Mouse (Mus musculus) midbrain, embryonic 12.5 days (tissue): ENCODE measurements around the gene Bcas3. TPM values are rescaled to one million over a fixed set of nuclear protein-coding genes. Genes with fewer than 3 reads are reported as not detected.

Experiments used
- ATAC-seq: fragments of 200-750 bp; cut with Nextera tagmentation; 2 replicates; pipeline ENCODE4 v1.8.0; 2017; ENCODE audit warnings: low read depth, moderate TSS enrichment, moderate library complexity; ENCODE audit not compliant: low FRiP score
- H3K27ac ChIP-seq: fragments of 300-500 bp; sonication (generic); replicated peaks from 2 replicates; pipeline ENCODE4 v1.5.1; 2016; ENCODE audit warnings: mild to moderate bottlenecking
- H3K27me3 ChIP-seq: fragments of 300-500 bp; sonication (generic); 2 replicates; pipeline ENCODE4 v1.6.1; 2016; ENCODE audit warnings: mild to moderate bottlenecking
- H3K36me3 ChIP-seq: fragments of 300-500 bp; sonication (generic); 2 replicates; pipeline ENCODE4 v1.6.1; 2016
- H3K4me1 ChIP-seq: fragments of 300-500 bp; sonication (generic); 2 replicates; pipeline ENCODE4 v1.6.1; 2016
- H3K4me2 ChIP-seq: fragments of 300-500 bp; sonication (generic); replicated peaks from 2 replicates; pipeline ENCODE4 v1.6.1; 2016; ENCODE audit warnings: mild to moderate bottlenecking, moderate library complexity
- H3K4me3 ChIP-seq: fragments of 300-500 bp; sonication (generic); 2 replicates; pipeline ENCODE4 v1.5.1; 2016; ENCODE audit warnings: mild to moderate bottlenecking
- H3K9ac ChIP-seq: fragments of 300-500 bp; sonication (generic); replicated peaks from 2 replicates; pipeline ENCODE4 v1.6.1; 2016; ENCODE audit warnings: mild to moderate bottlenecking, moderate library complexity
- H3K9me3 ChIP-seq: fragments of 300-500 bp; sonication (generic); 2 replicates; pipeline ENCODE4 v1.6.1; 2016; ENCODE audit warnings: mild to moderate bottlenecking
- WGBS: fragments of 180-500 bp; shearing (Covaris S2); methylation state at CpG from one replicate; pipeline ENCODE4 v1.1.7; 2016; 5-methylcytosine and 5-hydroxymethylcytosine counted together
- polyA plus RNA-seq: library from polyadenylated mRNA; unstranded; fragments of >200 nt; fragmentation: Nextera tagmentation; extraction: Ambion mirVana; gene quantifications from 2 replicates; pipeline ENCODE4 v1.2.1, GENCODE M21; 2016

The Bcas3 gene
- polyA plus RNA-seq, 1 experiment from 2014 or later = 26.8 TPM

DNA sequence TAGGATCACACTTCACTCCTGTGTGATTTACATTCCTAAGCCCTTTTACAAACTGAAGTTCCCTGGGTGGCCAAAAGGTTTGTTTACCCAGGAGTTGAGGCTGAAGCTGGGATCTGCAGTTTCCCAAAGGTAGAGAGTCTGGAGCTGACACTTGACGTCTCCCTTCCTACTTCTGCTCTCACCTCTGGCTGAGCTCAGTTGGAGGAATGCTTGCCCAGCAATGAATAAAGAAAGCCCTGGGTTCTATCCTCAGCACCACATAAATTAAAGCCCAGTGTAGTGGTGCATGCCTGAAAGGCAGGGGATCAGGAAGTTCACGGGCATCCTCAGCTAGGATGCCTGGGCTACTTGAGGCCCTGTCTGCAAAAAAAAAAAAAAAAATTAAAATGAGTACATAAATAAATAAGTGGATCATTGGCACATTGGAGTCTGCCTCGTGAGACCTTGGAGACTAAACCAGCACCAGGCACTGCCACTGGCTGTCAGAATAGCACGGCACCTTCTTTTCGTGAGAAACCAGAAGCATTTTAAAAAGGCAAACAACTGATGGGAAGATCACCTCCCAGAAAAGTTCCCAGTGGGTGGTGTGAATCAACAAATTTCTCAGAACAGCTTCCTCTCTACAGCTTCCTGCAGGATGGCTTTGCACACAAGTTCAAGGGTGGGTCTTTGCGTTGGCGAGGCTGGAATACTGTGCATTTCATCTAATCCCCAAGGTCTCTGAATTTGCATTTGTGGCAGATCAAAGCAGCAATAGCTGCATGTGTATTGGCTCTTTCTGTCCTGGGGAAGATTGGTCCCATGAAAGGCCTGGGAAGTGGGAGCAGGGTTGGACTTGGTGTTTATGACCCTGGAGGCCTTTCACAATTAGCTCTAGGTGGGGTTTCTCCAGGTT lies 381.6 kb downstream of the Bcas3 start:
- Histone ChIP-seq H3K27ac (no peak overlapping the region), H3K9me3 (no peaks in the 10 kb centered on the region), H3K27me3 (peaks cover 39% of the 10 kb centered on the region), H3K4me2 (no peak overlapping the region), H3K4me1 (peaks cover 17% of the 10 kb centered on the region; the same call in 1 of the 2 replicates), H3K36me3 (no peaks in the 10 kb centered on the region), H3K4me3 (no peak overlapping the region), H3K9ac (no peak overlapping the region)
- no peak for ATAC-seq
- 45% methylated on average over 7 of the region's 7 CpGs for WGBS

DNA sequence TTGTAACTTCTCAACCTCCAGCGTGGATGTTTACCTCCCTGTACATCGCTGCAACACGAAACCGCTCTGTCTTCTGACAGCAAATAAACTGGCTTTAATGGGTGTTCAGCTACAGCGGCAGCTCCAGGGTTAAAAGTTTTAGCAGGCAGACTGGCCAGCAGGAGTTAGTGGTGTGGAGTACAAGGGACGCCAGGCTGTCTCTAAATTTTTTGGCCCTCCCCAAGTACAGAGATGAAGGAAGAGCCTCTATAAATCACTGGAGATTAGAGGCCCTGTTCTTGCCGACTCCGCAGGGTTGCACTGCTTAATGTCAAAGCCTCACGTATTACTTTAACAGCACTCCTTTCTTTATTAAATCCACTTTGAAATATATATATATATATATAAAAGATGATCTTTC lies 384.3 kb downstream of the Bcas3 start:
- Histone ChIP-seq H3K9me3 (no peaks in the 10 kb centered on the region), H3K36me3 (no peaks in the 10 kb centered on the region), H3K4me3 (no peak overlapping the region), H3K4me1 (peaks cover 22% of the 10 kb centered on the region; the same call in 1 of the 2 replicates), H3K27ac (no peak overlapping the region), H3K4me2 (no peak overlapping the region), H3K9ac (no peak overlapping the region), H3K27me3 (peaks cover 34% of the 10 kb centered on the region)
- ATAC-seq = no peak
- WGBS = 49% methylated on average over 9 of the region's 9 CpGs

GRCm38 (mm10) chr11:85737893-85738292 lies 384.9 kb downstream of the Bcas3 start:
- WGBS = 36% methylated on average over 3 of the region's 3 CpGs
- no peak overlapping the region for H3K27ac ChIP-seq
- peaks cover 34% of the 10 kb centered on the region for H3K27me3 ChIP-seq
- no peaks in the 10 kb centered on the region for H3K9me3 ChIP-seq
- no peak overlapping the region for H3K4me3 ChIP-seq
- H3K36me3 ChIP-seq = no peaks in the 10 kb centered on the region
- H3K9ac ChIP-seq = no peak overlapping the region
- no peak overlapping the region for H3K4me2 ChIP-seq
- H3K4me1 ChIP-seq = peaks cover 22% of the 10 kb centered on the region; the same call in 1 of the 2 replicates
- ATAC-seq = no peak

GRCm38 (mm10) chr11:85738585-85738984 lies 385.6 kb downstream of the Bcas3 start:
- WGBS = 33% methylated on average over 5 of the region's 5 CpGs
- no peak for ATAC-seq
- no peak overlapping the region for H3K4me2 ChIP-seq
- no peak overlapping the region for H3K4me3 ChIP-seq
- H3K9me3 ChIP-seq = no peaks in the 10 kb centered on the region
- no peaks in the 10 kb centered on the region for H3K36me3 ChIP-seq
- no peak overlapping the region for H3K9ac ChIP-seq
- peaks cover 29% of the 10 kb centered on the region for H3K27me3 ChIP-seq
- peaks cover 22% of the 10 kb centered on the region for H3K4me1 ChIP-seq
- H3K27ac ChIP-seq = no peak overlapping the region

DNA sequence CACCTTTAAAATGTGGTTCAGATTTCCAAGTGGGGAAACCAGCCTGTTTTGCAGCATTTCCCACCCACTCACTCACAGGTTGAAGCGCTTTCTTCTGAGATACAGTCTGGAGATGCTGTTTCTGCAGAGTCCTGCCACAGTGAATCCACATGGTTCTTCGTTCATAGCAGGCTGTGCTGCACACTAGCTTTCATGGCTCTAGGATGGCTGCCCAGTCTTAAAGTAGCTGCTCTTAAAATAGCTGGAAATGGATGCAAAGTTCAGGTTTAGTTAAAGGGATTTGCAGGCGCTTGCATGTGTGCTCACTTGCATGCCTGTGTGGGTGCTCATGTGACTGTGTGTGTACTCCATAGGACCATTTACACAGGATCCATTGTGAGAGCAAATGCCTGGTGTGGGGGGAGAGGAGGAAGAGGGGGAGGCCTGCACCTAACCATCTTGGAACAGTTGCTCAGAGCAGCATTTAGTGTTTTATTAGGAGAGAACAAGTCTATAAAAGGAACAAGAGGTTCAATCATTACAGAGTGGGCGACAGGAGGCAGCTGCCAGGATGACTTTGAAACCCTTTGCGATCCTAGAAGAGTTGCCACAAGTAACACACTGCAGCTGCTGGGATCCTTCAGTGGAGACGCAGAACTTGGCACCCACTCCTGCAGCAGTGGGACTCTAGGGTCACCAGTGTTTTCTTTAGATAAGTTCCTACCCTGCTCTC lies 386.5 kb downstream of the Bcas3 start:
- H3K4me3 ChIP-seq = no peak overlapping the region
- no peak for ATAC-seq
- H3K9ac ChIP-seq = no peak overlapping the region
- no peaks in the 10 kb centered on the region for H3K9me3 ChIP-seq
- H3K4me2 ChIP-seq = no peak overlapping the region
- H3K27me3 ChIP-seq = peaks cover 28% of the 10 kb centered on the region
- 56% methylated on average over 6 of the region's 6 CpGs for WGBS
- H3K36me3 ChIP-seq = no peaks in the 10 kb centered on the region
- H3K27ac ChIP-seq = no peak overlapping the region
- peaks cover 19% of the 10 kb centered on the region for H3K4me1 ChIP-seq

- 82% methylated on average over 7 of the region's 7 CpGs for WGBS
- Histone ChIP-seq H3K9ac (no peak overlapping the region), H3K4me1 (no peaks in the 10 kb centered on the region; the same call in 1 of the 2 replicates), H3K9me3 (no peaks in the 10 kb centered on the region), H3K27me3 (no peaks in the 10 kb centered on the region; the same call in 1 of the 2 replicates), H3K4me2 (no peak overlapping the region), H3K27ac (no peak overlapping the region), H3K36me3 (no peaks in the 10 kb centered on the region), H3K4me3 (no peak overlapping the region)
- ATAC-seq = no peak
Observed at GRCm38 (mm10) chr11:85746373-85746772, 393.4 kb downstream of the Bcas3 start.

DNA sequence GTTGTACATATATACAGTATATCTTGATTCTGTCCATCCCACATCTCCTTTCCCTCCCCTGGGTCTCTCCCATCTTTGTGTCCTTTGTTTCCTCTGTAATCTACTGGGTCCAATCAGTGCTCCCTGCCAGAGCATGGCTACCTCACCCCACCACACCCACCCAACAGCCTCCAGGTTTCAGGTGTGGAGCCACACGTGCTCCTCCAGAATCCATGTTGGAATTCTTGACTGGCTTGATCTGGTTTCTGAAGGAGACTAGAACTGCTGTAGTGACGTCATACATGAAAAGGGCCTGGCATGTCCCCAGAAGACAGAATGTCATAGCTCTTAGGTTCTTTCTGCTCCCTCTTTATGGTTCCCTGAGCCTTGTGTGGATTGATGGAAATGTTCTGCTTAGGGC lies 395.9 kb downstream of the Bcas3 start:
- WGBS = 82% methylated on average over 2 of the region's 2 CpGs
- H3K27ac ChIP-seq = no peak overlapping the region
- no peak overlapping the region for H3K4me2 ChIP-seq
- no peaks in the 10 kb centered on the region for H3K36me3 ChIP-seq
- no peaks in the 10 kb centered on the region for H3K9me3 ChIP-seq
- H3K4me3 ChIP-seq = no peak overlapping the region
- no peak overlapping the region for H3K9ac ChIP-seq
- H3K27me3 ChIP-seq = no peaks in the 10 kb centered on the region
- no peaks in the 10 kb centered on the region for H3K4me1 ChIP-seq
- no peak for ATAC-seq

GRCm38 (mm10) chr11:85751171-85751570 lies 398.2 kb downstream of the Bcas3 start:
- ATAC-seq = no peak
- Histone ChIP-seq H3K36me3 (no peaks in the 10 kb centered on the region), H3K4me2 (no peak overlapping the region), H3K9me3 (no peaks in the 10 kb centered on the region), H3K27me3 (no peaks in the 10 kb centered on the region), H3K4me3 (no peak overlapping the region), H3K27ac (no peak overlapping the region), H3K4me1 (no peaks in the 10 kb centered on the region), H3K9ac (no peak overlapping the region)
- WGBS = 67% methylated on average over 11 of the region's 11 CpGs

GRCm38 (mm10) chr11:85754631-85755502 lies 401.9 kb downstream of the Bcas3 start:
- Histone ChIP-seq H3K9ac (no peak overlapping the region), H3K36me3 (no peaks in the 10 kb centered on the region), H3K27me3 (peaks cover 4% of the 10 kb centered on the region; the same call in 1 of the 2 replicates), H3K4me1 (0 out of 2 replicates have a peak, but pooled peaks cover 3% of the 10 kb centered on the region), H3K4me2 (no peak overlapping the region), H3K9me3 (no peaks in the 10 kb centered on the region), H3K27ac (no peak overlapping the region), H3K4me3 (no peak overlapping the region)
- 78% methylated on average over 13 of the region's 13 CpGs for WGBS
- no peak for ATAC-seq

DNA sequence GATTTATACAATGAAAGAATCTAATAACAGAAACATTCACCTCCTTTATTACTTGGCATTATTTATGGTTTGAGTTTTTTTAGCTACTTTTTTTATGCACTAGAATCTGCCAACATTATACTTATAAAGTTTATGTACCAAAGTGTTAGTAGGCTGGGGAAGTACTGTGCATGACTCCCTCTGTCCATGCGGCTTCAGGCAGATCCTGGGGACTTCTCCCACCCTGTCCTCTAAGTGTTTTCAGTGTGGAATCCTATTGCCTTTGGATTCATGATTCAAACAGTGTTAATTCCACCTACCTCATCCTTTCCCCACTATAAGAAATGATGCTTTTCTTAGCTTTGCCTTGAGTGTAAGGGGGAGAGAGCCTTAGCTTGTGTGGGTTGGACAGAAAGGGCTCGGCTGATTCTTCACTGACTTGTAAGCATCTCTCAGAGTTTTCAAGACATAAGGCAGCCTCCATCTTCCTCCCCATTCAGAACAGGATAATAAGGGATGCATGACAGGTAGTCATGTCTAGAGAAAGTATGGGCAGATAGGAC lies 402.6 kb downstream of the Bcas3 start:
- H3K4me1 ChIP-seq = peaks cover 10% of the 10 kb centered on the region
- H3K27ac ChIP-seq = no peak overlapping the region
- no peaks in the 10 kb centered on the region for H3K36me3 ChIP-seq
- peaks cover 6% of the 10 kb centered on the region for H3K27me3 ChIP-seq
- H3K4me3 ChIP-seq = no peak overlapping the region
- 81% methylated on average over 2 of the region's 2 CpGs for WGBS
- no peak for ATAC-seq
- H3K4me2 ChIP-seq = no peak overlapping the region
- H3K9ac ChIP-seq = no peak overlapping the region
- H3K9me3 ChIP-seq = no peaks in the 10 kb centered on the region

GRCm38 (mm10) chr11:85758891-85759290 lies 405.9 kb downstream of the Bcas3 start:
- no peaks in the 10 kb centered on the region for H3K36me3 ChIP-seq
- peaks cover 18% of the 10 kb centered on the region for H3K4me1 ChIP-seq
- H3K9me3 ChIP-seq = no peaks in the 10 kb centered on the region
- WGBS = 88% methylated on average over 9 of the region's 9 CpGs
- no peak overlapping the region for H3K27ac ChIP-seq
- no peak overlapping the region for H3K4me2 ChIP-seq
- no peak for ATAC-seq
- peaks cover 28% of the 10 kb centered on the region for H3K27me3 ChIP-seq
- H3K4me3 ChIP-seq = no peak overlapping the region
- no peak overlapping the region for H3K9ac ChIP-seq
